Mouse (Mus musculus) thymus, postnatal 25 days (tissue): ENCODE data around the gene Acvr1.

Experiments used
- DNase-seq: peaks from one replicate; pipeline ENCODE4 v3.0.0; 2022

Gene Acvr1

GRCm38 (mm10) chr2:58552296-58552695 lies 14.7 kb downstream of the Acvr1 start:
- DNase-seq, result no peak

GRCm38 (mm10) chr2:58551866-58552265 lies 15.1 kb downstream of the Acvr1 start:
- DNase-seq, result no peak

- no peak for DNase-seq
Measured at GRCm38 (mm10) chr2:58550488-58550887, 16.5 kb downstream of the Acvr1 start.

GRCm38 (mm10) chr2:58549960-58550359 lies 17.0 kb downstream of the Acvr1 start:
- DNase-seq, result no peak

- DNase-seq, result no peak
Measured at GRCm38 (mm10) chr2:58548943-58549342, 18.0 kb downstream of the Acvr1 start.

- DNase-seq, result no peak
Measured at GRCm38 (mm10) chr2:58546264-58546663, 20.7 kb downstream of the Acvr1 start.

- DNase-seq, result no peak
Measured at GRCm38 (mm10) chr2:58544368-58544767, 22.6 kb downstream of the Acvr1 start.

- DNase-seq, result no peak
Measured at GRCm38 (mm10) chr2:58543252-58543651, 23.7 kb downstream of the Acvr1 start.

GRCm38 (mm10) chr2:58538196-58538595 lies 28.8 kb downstream of the Acvr1 start:
- no peak for DNase-seq

- DNase-seq, result no peak
Measured at GRCm38 (mm10) chr2:58536796-58537195, 30.2 kb downstream of the Acvr1 start.

- DNase-seq, result no peak
Measured at GRCm38 (mm10) chr2:58535233-58535632, 31.7 kb downstream of the Acvr1 start.

GRCm38 (mm10) chr2:58534379-58534778 lies 32.6 kb downstream of the Acvr1 start:
- no peak for DNase-seq

GRCm38 (mm10) chr2:58533521-58534001 lies 33.4 kb downstream of the Acvr1 start:
- DNase-seq, result no peak

GRCm38 (mm10) chr2:58532260-58532850 lies 34.6 kb downstream of the Acvr1 start:
- DNase-seq, result no peak

GRCm38 (mm10) chr2:58530521-58530920 lies 36.4 kb downstream of the Acvr1 start:
- no peak for DNase-seq

GRCm38 (mm10) chr2:58529860-58530440 lies 37.0 kb downstream of the Acvr1 start:
- DNase-seq, result no peak

- no peak for DNase-seq
Measured at GRCm38 (mm10) chr2:58529384-58529783, 37.6 kb downstream of the Acvr1 start.

GRCm38 (mm10) chr2:58527786-58528185 lies 39.2 kb downstream of the Acvr1 start:
- no peak for DNase-seq

- no peak for DNase-seq
Measured at GRCm38 (mm10) chr2:58524356-58524755, 42.6 kb downstream of the Acvr1 start.

- no peak for DNase-seq
Measured at GRCm38 (mm10) chr2:58523894-58524293, 43.1 kb downstream of the Acvr1 start.

GRCm38 (mm10) chr2:58523097-58523496 lies 43.9 kb downstream of the Acvr1 start:
- DNase-seq, result no peak

- no peak for DNase-seq
Measured at GRCm38 (mm10) chr2:58521621-58522020, 45.3 kb downstream of the Acvr1 start.

- DNase-seq, result no peak
Measured at GRCm38 (mm10) chr2:58520727-58521126, 46.2 kb downstream of the Acvr1 start.

GRCm38 (mm10) chr2:58518517-58518916 lies 48.4 kb downstream of the Acvr1 start:
- no peak for DNase-seq

GRCm38 (mm10) chr2:58516920-58517319 lies 50.0 kb downstream of the Acvr1 start:
- DNase-seq, result no peak
